In the genomic region with DNA sequence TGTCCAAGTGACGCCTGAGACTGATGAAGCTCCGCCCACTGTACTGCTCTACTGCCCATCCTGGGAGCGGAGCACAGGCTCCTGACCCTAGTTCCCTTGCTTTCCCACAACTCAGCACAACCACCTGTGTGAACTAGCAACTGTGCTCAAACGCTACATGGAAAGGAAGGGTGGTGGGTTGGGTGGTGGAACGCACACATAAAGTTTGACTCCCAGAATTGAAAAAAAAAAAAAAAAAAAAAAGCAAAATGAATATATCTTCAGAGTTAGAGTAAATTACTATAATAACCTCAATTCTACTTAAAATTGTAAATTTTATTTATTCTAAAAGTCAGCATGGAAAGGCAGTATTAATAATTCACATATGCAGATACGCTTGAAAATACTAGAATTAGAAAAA, we compare ENCODE assay signal across 20 mouse cellular contexts. TPM values are rescaled to one million over a fixed set of nuclear protein-coding genes. Genes with fewer than 3 reads are reported as not detected.
DNase-seq lines count a peak whose midpoint lies in the region; ATAC-seq and TF ChIP-seq lines count a peak whose summit lies in the region.
"Had no signal": no experiment of that assay in that cellular context is flagged by ENCODE, and none has a peak within 500 bp of the region (broad histone marks: within the 10 kb centered on the region; RNA-seq: fewer than 3 reads in every experiment).

No protein-coding gene starts in this region.

- H3K36me3 ChIP-seq in CH12.LX (replicated peaks in 1 of 2; ENCODE audit: control insufficient read depth in 1 of 2, insufficient read depth in 1 of 2, low read length in 1 of 2) (no peaks in the 10 kb centered on the region), ES-E14 (ENCODE audit: control insufficient read depth, insufficient read depth, low read length, poor library complexity, severe bottlenecking) (no peaks in the 10 kb centered on the region)
- H3K36me3 ChIP-seq: embryonic facial prominence, embryonic 12.5 days; forebrain, embryonic 15.5 days had no signal

- TF ChIP-seq RAD21 in CH12.LX (IDR thresholded peaks at IDR 0.05; ENCODE audit: low read depth, low read length), result no peak

- no peak for TF ChIP-seq EP300 in CH12.LX (IDR thresholded peaks at IDR 0.05; ENCODE audit: low read length)

- TF ChIP-seq CTCF in CH12.LX (conservative IDR thresholded peaks at IDR 0.05 in 1 of 2, IDR thresholded peaks at IDR 0.05 in 1 of 2; ENCODE audit: low read depth in 2 of 2, low read length in 2 of 2), result no peak

- H3K27me3 ChIP-seq in CH12.LX (replicated peaks), result no peaks in the 10 kb centered on the region
- H3K27me3 ChIP-seq: embryonic facial prominence, embryonic 12.5 days; forebrain, embryonic 13.5 days; forebrain, embryonic 15.5 days had no signal

- no peak overlapping the region for H3K4me3 ChIP-seq in CH12.LX (replicated peaks in 1 of 3; ENCODE audit: low read depth in 2 of 3, low read length in 2 of 3, poor library complexity in 1 of 3)
- H3K4me3 ChIP-seq in ES-E14 (ENCODE audit: insufficient read depth in 1 of 2, low read depth in 1 of 2, low read length in 2 of 2, poor library complexity in 1 of 2, severe bottlenecking in 1 of 2), result no peak overlapping the region
- H3K4me3 ChIP-seq: embryonic facial prominence, embryonic 10.5 days; embryonic facial prominence, embryonic 12.5 days; forebrain, embryonic 13.5 days; forebrain, embryonic 15.5 days had no signal

- H3K4me1 ChIP-seq in CH12.LX (ENCODE audit: control insufficient read depth in 1 of 2, insufficient read depth in 2 of 2), result no peaks in the 10 kb centered on the region
- H3K4me1 ChIP-seq in ES-E14 (ENCODE audit: control insufficient read depth in 2 of 2, insufficient read depth in 2 of 2, low read length in 2 of 2, poor library complexity in 1 of 2), result 0 out of 4 replicates have a peak, but pooled peaks cover 0 to 2% of the 10 kb centered on the region in 2 experiments
- H3K4me1 ChIP-seq: embryonic facial prominence, embryonic 10.5 days; embryonic facial prominence, embryonic 12.5 days; forebrain, embryonic 13.5 days; forebrain, embryonic 15.5 days had no signal

- H3K27ac ChIP-seq in CH12.LX (ENCODE audit: insufficient read depth, low read depth) (no peak overlapping the region), ES-E14 (ENCODE audit: insufficient read depth, low read depth, low read length, poor library complexity, severe bottlenecking) (no peak overlapping the region)
- H3K27ac ChIP-seq: embryonic facial prominence, embryonic 10.5 days; embryonic facial prominence, embryonic 12.5 days; forebrain, embryonic 13.5 days; forebrain, embryonic 15.5 days had no signal

- dilution Hi-C loops in CH12.LX (cut with MboI; ENCODE audit: extremely low pct_ligation_motif_present, extremely low pct_unique_long_range_greater_than_20kb, low sequenced_read_pairs), result no loop called here

- intact Hi-C loops in left cerebral cortex, postnatal 4 days (cut with DNase I), result no loop called here

- no peaks in the 10 kb centered on the region for H3K79me2 ChIP-seq in CH12.LX (replicated peaks; ENCODE audit: control insufficient read depth, extremely low read depth, insufficient read depth, poor library complexity, severe bottlenecking)

- H3K9ac ChIP-seq in CH12.LX (ENCODE audit: insufficient read depth, low read depth), result no peak overlapping the region
- H3K9ac ChIP-seq in ES-E14 (ENCODE audit: insufficient read depth, low read depth, low read length, poor library complexity, severe bottlenecking), result no peak overlapping the region
- H3K9ac ChIP-seq: embryonic facial prominence, embryonic 12.5 days; forebrain, embryonic 13.5 days; forebrain, embryonic 15.5 days; forebrain, postnatal 0 days had no signal

- no peak for ATAC-seq in frontal cortex, adult (ENCODE audit: low TSS enrichment)
- ATAC-seq: forebrain, embryonic 13.5 days; forebrain, embryonic 15.5 days; forebrain, postnatal 0 days had no signal

- H3K9me3 ChIP-seq in CH12.LX (replicated peaks; ENCODE audit: low read length) (no peaks in the 10 kb centered on the region), ES-E14 (ENCODE audit: control insufficient read depth, insufficient read depth, low read depth, low read length) (no peaks in the 10 kb centered on the region)
- H3K9me3 ChIP-seq: embryonic facial prominence, embryonic 12.5 days; forebrain, embryonic 13.5 days; forebrain, embryonic 15.5 days had no signal

- TF ChIP-seq POLR2A in CH12.LX (IDR thresholded peaks at IDR 0.05; ENCODE audit: low read depth, low read length), result no peak

- H3K4me2 ChIP-seq in CH12.LX (ENCODE audit: insufficient read depth, low read depth, poor library complexity, severe bottlenecking), result no peak overlapping the region
- H3K4me2 ChIP-seq: embryonic facial prominence, embryonic 12.5 days; forebrain, embryonic 13.5 days; forebrain, embryonic 15.5 days had no signal

- in situ Hi-C loops in CH12.LX (cut with MboI; ENCODE audit: low pct_ligation_motif_present, low pct_unique_long_range_greater_than_20kb, low sequenced_read_pairs) (no loop called here), ES-E14 (cut with MboI; ENCODE audit: low sequenced_read_pairs in 2 of 2, unreplicated experiment in 2 of 2) (no loop called here)

- DNase-seq in CH12.LX (ENCODE audit: extremely low read depth) (no peak), ES-E14 (ENCODE audit: low read depth, low spot score) (no peak), ZHBTc4 (ENCODE audit: low read depth, low spot score) (peak; percentile 21)
- DNase-seq in lung, adult 18-20 months, result no peak
- no peak for DNase-seq in left cerebral cortex, postnatal 4 days
- DNase-seq: adrenal gland, adult 2 months; adrenal gland, postnatal 10 days; adrenal gland, postnatal 25 days; cerebellum, adult 11-12 months; cerebellum, adult 2 months; cerebellum, adult 9-10 months; cerebellum, postnatal 10 days; cerebellum, postnatal 25 days; forebrain, postnatal 0 days had no signal

TF ChIP-seq in CH12.LX, 34 proteins besides CTCF, POLR2A, EP300 and RAD21:
- TF ChIP-seq USF2 (conservative IDR thresholded peaks at IDR 0.05; ENCODE audit: low read depth, low read length) (no peak), ZNF384 (IDR thresholded peaks at IDR 0.05; ENCODE audit: low read depth, low read length) (peak; percentile 51), HCFC1 (IDR thresholded peaks at IDR 0.05; ENCODE audit: low read depth, low read length) (no peak), MAZ (IDR thresholded peaks at IDR 0.05; ENCODE audit: low read depth, low read length) (no peak), E2F4 (IDR thresholded peaks at IDR 0.05; ENCODE audit: insufficient replicate concordance, low read depth, low read length) (no peak), TCF12 (IDR thresholded peaks at IDR 0.05; ENCODE audit: low read depth, low read length) (no peak)

TF ChIP-seq in ES-E14, 5 proteins besides CTCF, POLR2A, EP300 and RAD21:
- peak; percentile 93 for TF ChIP-seq ZNF384 (IDR thresholded peaks at IDR 0.05; ENCODE audit: low read depth, low read length)
- no peak for TF ChIP-seq MAFK (IDR thresholded peaks at IDR 0.05; ENCODE audit: insufficient read depth, low read depth, low read length)

RNA-seq across cellular contexts. Expression of gene Npr3, which starts 25.3 kb away (rescaled TPM):
- total RNA-seq in CH12.LX (2012; rRNA removed) (0.04 TPM in 1 of 2 replicates, not detected in the other), CH12.LX (2014; rRNA removed) (not detected in 2 replicates), ES-E14 (2012; rRNA removed) (3.3 and 3.4 TPM in 2 replicates)
- polyA plus RNA-seq in CH12.LX (2012; ENCODE audit: insufficient read length, low read depth), result not detected in 2 replicates
- 10 to 100 TPM; 12.4 to 13.1 TPM for total RNA-seq in left cerebral cortex, postnatal 4 days (2021)
- total RNA-seq: MEL had no signal
